Mouse (Mus musculus) lung, embryonic 16.5 days (tissue): Measurements from ENCODE around the gene Zfp710. TPM values are rescaled to one million over a fixed set of nuclear protein-coding genes. Genes with fewer than 3 reads are reported as not detected.

Experiments used
- ATAC-seq: fragments of 200-750 bp; cut with Nextera tagmentation; 2 replicates; pipeline ENCODE4 v1.8.0; 2017; ENCODE audit warnings: low read depth, mild to moderate bottlenecking, moderate library complexity
- H3K27ac ChIP-seq: fragments of 300-500 bp; sonication (generic); 2 replicates; pipeline ENCODE4 v1.5.1; 2014; ENCODE audit warnings: mild to moderate bottlenecking, control low read depth, low read length
- H3K27me3 ChIP-seq: fragments of 300-500 bp; sonication (generic); 2 replicates; pipeline ENCODE4 v1.6.1; 2014; ENCODE audit warnings: low read depth, low read length, mixed read lengths; ENCODE audit not compliant: control insufficient read depth, insufficient read depth
- H3K36me3 ChIP-seq: fragments of 300-500 bp; sonication (generic); 2 replicates; pipeline ENCODE4 v1.6.1; 2014; ENCODE audit warnings: low read length; ENCODE audit not compliant: control insufficient read depth, insufficient read depth
- H3K4me1 ChIP-seq: fragments of 300-500 bp; sonication (generic); replicated peaks from 2 replicates; pipeline ENCODE4 v1.6.1; 2014; ENCODE audit warnings: low read length, mixed read lengths; ENCODE audit not compliant: control insufficient read depth, insufficient read depth
- H3K4me2 ChIP-seq: fragments of 300-500 bp; sonication (generic); 2 replicates; pipeline ENCODE4 v1.6.1; 2014; ENCODE audit warnings: low read depth, low read length, control low read depth
- H3K4me3 ChIP-seq: fragments of 300-500 bp; sonication (generic); 2 replicates; pipeline ENCODE4 v1.5.1; 2014; ENCODE audit warnings: mild to moderate bottlenecking, low read length, control low read depth
- H3K9ac ChIP-seq: fragments of 300-500 bp; sonication (generic); 2 replicates; pipeline ENCODE4 v1.6.1; 2014; ENCODE audit warnings: low read length, control low read depth
- H3K9me3 ChIP-seq: fragments of 300-500 bp; sonication (generic); 2 replicates; pipeline ENCODE4 v1.6.1; 2016; ENCODE audit warnings: low read length; ENCODE audit not compliant: control insufficient read depth
- WGBS: fragments of 180-500 bp; shearing (Covaris S2); extraction: QIAGEN DNeasy Blood & Tissue Kit; methylation state at CpG from one replicate; pipeline ENCODE4 v1.1.7; 2014; 5-methylcytosine and 5-hydroxymethylcytosine counted together
- polyA plus RNA-seq: library from polyadenylated mRNA; unstranded; fragments of >200 nt; fragmentation: Nextera tagmentation; extraction: Ambion mirVana; gene quantifications from 2 replicates; pipeline ENCODE4 v1.2.1, GENCODE M21; 2015

The Zfp710 gene
- polyA plus RNA-seq, 1 experiment from 2014 or later = 18.6 TPM

DNA sequence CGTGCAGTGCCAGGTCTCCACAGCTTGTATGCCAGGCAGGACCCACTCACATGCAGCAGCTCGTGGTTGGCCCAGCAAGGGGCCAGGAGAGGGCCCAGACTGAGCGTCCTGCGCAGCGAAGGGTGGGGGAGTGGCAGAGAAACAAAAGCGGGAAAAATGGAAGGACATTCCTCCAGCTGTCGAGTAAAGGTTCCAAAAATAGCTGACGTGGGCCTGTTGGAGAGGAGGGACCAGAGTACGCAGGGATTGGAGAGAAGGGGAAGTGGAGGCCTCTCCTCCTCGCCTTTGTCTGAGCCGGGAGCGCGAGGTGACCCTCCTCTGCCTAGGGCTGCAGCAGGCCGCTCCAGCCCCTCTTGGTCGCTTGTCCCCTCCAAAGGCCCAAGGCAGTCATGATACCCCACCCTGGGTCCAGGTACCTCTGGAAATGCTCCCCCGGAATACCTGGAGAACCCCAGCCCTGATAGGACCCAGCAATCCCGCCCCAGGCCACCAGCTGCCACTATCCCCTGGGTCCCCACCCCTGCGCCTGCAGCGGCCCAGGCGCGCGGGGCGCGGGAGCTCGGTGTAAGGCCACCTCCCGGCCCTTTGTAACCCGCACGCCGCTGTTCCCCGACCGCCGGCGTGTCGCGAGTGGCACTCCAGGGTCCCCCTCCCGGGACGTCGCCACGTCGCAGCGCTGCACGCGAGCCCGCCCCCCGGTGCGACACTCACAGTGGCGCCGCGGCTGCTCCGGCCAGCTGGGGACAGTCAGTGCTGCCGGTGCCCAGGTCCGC lies 90.0 kb downstream of the Zfp710 start:
- Histone ChIP-seq H3K27ac (peak overlapping the region; percentile 97), H3K4me3 (peak overlapping the region; percentile 89), H3K27me3 (no peaks in the 10 kb centered on the region), H3K36me3 (peaks cover 3% of the 10 kb centered on the region; the same call in 1 of the 2 replicates), H3K4me1 (peaks cover 39% of the 10 kb centered on the region), H3K9ac (peak overlapping the region; percentile 98), H3K4me2 (peak overlapping the region; percentile 52), H3K9me3 (no peaks in the 10 kb centered on the region)
- peak; percentile 85 for ATAC-seq
- WGBS = under 1% methylated on average over 52 of the region's 52 CpGs

DNA sequence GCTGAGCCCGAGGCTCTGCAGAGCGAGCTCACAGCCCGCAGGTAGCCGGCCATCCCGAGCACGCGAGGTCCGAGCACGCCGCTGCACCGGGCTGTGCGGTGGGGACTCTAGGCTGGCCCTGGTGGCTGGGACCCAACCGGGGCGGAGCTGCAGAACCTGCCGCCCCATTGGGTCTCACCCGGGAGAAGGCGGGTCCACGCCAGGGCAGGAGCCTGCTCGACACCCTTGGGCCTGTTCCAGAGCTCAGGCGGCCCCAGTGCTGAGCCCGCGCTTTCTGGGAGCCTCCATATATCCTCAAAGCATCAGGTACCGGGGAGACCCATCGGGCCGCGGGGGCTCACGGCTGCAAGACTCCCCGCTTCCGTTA lies 90.6 kb downstream of the Zfp710 start, which contains the start of gene Idh2:
TSS of gene Idh2 (minus strand) at position 169 of the 367 bp plus-strand sequence.
- Histone ChIP-seq H3K4me2 (peak within 1 kb of the TSS; percentile 52), H3K4me3 (peak within 1 kb of the TSS; percentile 89), H3K9ac (peak within 1 kb of the TSS; percentile 98), H3K27ac (peak within 1 kb of the TSS; percentile 97), H3K9me3 (no peaks in the 10 kb centered on the region), H3K27me3 (no peaks in the 10 kb centered on the region), H3K4me1 (peaks cover 39% of the 10 kb centered on the region), H3K36me3 (no peaks in the 10 kb centered on the region)
- under 1% methylated on average over 28 of the region's 29 CpGs for WGBS
- ATAC-seq = peak; percentile 97

DNA sequence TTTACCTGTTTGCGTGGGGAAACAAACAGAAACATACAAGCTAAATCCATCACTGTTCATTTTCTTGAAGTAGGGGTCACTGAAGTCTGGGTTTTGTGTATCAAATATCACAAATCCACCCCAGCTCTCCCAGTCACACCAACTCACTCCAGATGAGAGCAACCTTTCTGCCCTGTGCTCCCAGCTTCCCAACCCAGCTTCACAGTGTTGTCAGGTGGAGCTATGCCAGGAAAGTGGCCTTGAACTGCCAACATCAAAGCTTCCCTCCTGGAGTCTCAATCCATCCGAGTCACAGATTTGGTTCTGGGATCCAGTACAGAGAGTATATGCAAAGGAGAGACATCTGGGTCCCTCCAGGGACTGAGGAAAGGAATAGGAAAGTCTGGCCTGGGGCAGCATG lies 91.5 kb downstream of the Zfp710 start:
- Histone ChIP-seq H3K9me3 (no peaks in the 10 kb centered on the region), H3K4me1 (peaks cover 37% of the 10 kb centered on the region), H3K4me2 (peak overlapping the region; percentile 52), H3K4me3 (peak overlapping the region; percentile 89), H3K9ac (peak overlapping the region; percentile 98), H3K27ac (no peak overlapping the region), H3K27me3 (no peaks in the 10 kb centered on the region), H3K36me3 (no peaks in the 10 kb centered on the region)
- 57% methylated on average over 2 of the region's 2 CpGs for WGBS
- no peak for ATAC-seq

DNA sequence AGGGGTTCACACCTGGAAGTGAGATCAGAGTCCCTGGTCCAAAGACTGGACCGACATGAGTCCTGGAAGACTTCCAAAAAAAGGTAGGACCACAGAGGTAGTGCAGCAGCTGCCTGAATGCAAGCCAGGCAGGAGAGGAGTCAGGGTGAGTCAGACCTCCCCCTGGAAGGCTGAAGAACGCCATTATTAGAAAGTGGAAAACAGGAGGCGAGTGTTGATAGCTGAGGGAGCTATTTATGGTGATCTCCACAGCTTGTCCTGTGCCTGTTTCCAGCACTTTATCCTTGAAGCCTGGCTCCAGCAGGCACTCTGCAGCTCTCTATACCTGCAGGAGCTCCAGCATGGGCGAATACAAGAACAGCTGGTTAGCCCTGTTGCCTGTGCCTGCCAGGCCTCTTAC lies 94.6 kb downstream of the Zfp710 start:
- WGBS = 46% methylated on average over 4 of the region's 4 CpGs
- no peaks in the 10 kb centered on the region for H3K36me3 ChIP-seq
- no peak overlapping the region for H3K4me2 ChIP-seq
- H3K9ac ChIP-seq = no peak overlapping the region
- no peak overlapping the region for H3K4me3 ChIP-seq
- H3K27me3 ChIP-seq = no peaks in the 10 kb centered on the region
- peaks cover 15% of the 10 kb centered on the region for H3K4me1 ChIP-seq
- no peak overlapping the region for H3K27ac ChIP-seq
- no peaks in the 10 kb centered on the region for H3K9me3 ChIP-seq
- no peak for ATAC-seq

DNA sequence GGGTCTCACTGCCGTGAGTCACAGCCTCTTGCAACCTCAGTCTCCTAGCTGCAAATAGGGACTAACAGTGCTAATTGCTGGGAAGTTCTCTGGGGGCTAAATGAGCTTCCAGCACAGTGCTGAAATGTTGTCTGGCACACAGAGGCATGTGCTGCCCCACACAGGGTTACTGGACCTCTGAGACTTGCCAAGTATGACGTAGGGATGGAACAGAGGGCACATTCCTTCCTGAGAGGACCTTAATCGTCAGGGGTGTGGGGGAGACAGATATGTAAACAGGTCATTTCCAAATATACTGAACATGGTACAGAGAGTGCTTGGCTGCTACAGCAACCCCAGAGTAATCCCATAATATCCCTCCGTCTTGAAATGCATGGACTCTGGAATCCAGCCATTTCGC lies 96.5 kb downstream of the Zfp710 start:
- WGBS = 36% methylated on average over 5 of the region's 5 CpGs
- H3K36me3 ChIP-seq = no peaks in the 10 kb centered on the region
- H3K4me2 ChIP-seq = no peak overlapping the region
- no peaks in the 10 kb centered on the region for H3K9me3 ChIP-seq
- H3K27ac ChIP-seq = peak overlapping the region; percentile 42
- no peak overlapping the region for H3K4me3 ChIP-seq
- H3K27me3 ChIP-seq = no peaks in the 10 kb centered on the region
- peak; percentile 79 for ATAC-seq
- H3K4me1 ChIP-seq = peaks cover 9% of the 10 kb centered on the region
- no peak overlapping the region for H3K9ac ChIP-seq

DNA sequence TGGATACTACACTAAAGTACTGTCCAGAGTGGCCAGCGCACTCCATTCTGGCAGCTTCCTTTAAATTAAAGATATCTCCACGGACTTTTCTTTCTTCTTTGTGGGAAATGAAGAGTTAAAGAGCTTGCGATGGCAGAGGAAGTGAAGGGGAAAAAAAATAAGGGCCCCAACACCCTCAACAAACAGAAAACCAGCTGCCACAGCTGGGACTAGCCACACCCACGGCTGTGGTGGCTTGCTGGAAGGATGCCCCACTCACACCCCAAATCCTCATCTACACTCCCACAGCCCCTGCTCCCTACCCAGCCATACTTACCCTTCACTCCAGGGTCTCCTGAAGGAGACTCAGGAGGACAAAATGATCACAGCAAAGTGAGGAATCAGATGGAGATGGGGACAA lies 98.5 kb downstream of the Zfp710 start:
- no peak overlapping the region for H3K27ac ChIP-seq
- no peak overlapping the region for H3K4me2 ChIP-seq
- no peak overlapping the region for H3K9ac ChIP-seq
- H3K9me3 ChIP-seq = no peaks in the 10 kb centered on the region
- H3K36me3 ChIP-seq = no peaks in the 10 kb centered on the region
- no peak overlapping the region for H3K4me3 ChIP-seq
- H3K27me3 ChIP-seq = no peaks in the 10 kb centered on the region
- 39% methylated on average over 4 of the region's 4 CpGs for WGBS
- no peak for ATAC-seq
- H3K4me1 ChIP-seq = peaks cover 3% of the 10 kb centered on the region

DNA sequence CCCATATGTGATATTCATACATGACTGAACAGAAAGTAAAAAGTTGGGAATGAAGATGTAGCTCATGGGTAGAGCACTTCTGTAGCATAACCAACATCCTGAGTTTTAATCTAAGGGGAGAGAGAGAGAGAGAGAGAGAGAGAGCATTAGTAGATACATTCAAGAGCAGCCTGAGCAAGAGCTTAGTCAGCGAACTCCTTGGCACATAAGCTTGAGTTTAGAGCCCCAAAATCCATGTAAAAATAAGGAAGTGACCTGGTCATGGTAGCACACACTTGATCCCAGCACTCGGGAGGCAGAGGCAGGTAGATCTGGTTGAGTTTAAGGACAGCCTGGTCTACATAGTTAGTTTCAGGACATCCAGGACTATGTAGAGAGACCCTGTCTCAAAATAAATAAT lies 99.1 kb downstream of the Zfp710 start:
- WGBS = 91% methylated on average over 2 of the region's 2 CpGs
- Histone ChIP-seq H3K27me3 (no peaks in the 10 kb centered on the region), H3K27ac (no peak overlapping the region), H3K9me3 (no peaks in the 10 kb centered on the region), H3K36me3 (no peaks in the 10 kb centered on the region), H3K4me2 (no peak overlapping the region), H3K9ac (no peak overlapping the region), H3K4me3 (no peak overlapping the region), H3K4me1 (peaks cover 3% of the 10 kb centered on the region)
- ATAC-seq = no peak

DNA sequence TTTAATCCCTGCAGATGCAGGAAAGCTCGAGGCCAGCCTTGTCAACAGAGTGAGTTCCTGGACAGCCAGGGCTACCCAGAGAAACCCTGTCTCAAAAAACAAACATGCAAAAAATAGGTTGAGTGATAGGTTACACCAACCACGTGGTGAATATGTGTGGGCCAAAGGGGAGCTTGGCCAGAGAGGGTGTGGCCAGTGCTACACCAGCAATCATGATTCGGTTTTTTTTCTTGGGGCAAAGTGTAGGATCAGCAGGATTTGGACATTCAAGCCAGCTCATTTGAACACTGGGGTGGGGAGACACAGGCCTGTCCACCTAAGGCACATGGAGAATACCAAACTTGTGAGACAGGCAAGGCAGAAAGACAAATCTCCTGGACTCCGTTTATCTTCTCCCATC lies 104.7 kb downstream of the Zfp710 start:
- Histone ChIP-seq H3K9me3 (no peaks in the 10 kb centered on the region), H3K4me1 (peaks cover 7% of the 10 kb centered on the region), H3K27me3 (no peaks in the 10 kb centered on the region), H3K9ac (no peak overlapping the region), H3K4me2 (no peak overlapping the region), H3K27ac (no peak overlapping the region), H3K36me3 (no peaks in the 10 kb centered on the region), H3K4me3 (no peak overlapping the region)
- ATAC-seq = no peak
- WGBS = 44% methylated on average over 4 of the region's 4 CpGs

DNA sequence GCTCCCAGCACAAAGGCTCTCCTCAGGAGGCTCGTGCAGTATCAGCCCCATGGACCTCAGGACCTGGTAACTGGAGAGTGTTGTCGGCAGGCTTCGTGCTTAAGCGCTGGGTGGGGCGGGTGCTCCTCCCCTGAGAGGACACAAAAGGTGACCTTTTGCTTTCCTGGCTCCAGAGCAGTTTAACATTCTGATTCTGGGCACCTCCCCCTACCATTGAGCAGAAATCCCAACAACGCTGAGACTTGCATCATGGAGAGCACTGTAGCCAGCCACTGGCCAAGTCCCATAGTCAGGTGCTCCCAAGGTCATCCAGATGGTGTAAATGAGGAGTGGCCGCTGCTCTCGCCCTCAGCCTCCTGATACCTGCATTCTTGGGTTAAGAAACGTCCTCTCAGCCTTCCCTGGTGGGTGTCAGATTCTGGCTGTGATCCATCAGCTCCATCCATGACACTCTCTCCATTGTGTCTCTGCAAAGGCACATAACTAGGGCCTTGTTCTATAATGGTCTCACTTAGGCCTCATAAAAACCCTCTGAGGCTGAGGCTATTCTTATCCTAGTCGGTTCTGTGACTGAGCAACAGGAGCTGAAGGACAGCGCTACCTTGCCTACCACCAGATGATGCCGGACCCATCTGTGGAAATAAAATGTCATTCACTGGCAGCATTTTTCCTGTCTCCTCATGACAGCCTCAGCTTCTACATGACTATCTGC lies 105.9 kb downstream of the Zfp710 start:
- no peak overlapping the region for H3K9ac ChIP-seq

More for the DNA sequence above, 105.9 kb downstream of the Zfp710 start:
- Histone ChIP-seq H3K9me3 (no peaks in the 10 kb centered on the region), H3K27ac (no peak overlapping the region), H3K4me2 (no peak overlapping the region), H3K36me3 (no peaks in the 10 kb centered on the region), H3K4me1 (peaks cover 15% of the 10 kb centered on the region), H3K4me3 (no peak overlapping the region), H3K27me3 (no peaks in the 10 kb centered on the region)
- WGBS = 42% methylated on average over 12 of the region's 12 CpGs
- ATAC-seq = no peak
